26 mouse cellular contexts compared by ENCODE assay signal in genomic region chr5:108053566-108053965, GRCm38 (mm10).
"Had no signal": no experiment of that assay in that cellular context is flagged by ENCODE, and none has a peak within 500 bp of the region (broad histone marks: within the 10 kb centered on the region; RNA-seq: fewer than 3 reads in every experiment).

No protein-coding gene starts in this region.

- H3K4me2 ChIP-seq: heart, embryonic 11.5 days; heart, embryonic 13.5 days; heart, embryonic 15.5 days; hindbrain, embryonic 13.5 days; hindbrain, embryonic 15.5 days; kidney, embryonic 15.5 days; limb, embryonic 13.5 days; limb, embryonic 15.5 days; liver, embryonic 12.5 days had no signal

- H3K9ac ChIP-seq: heart, embryonic 13.5 days; heart, embryonic 15.5 days; hindbrain, embryonic 13.5 days; hindbrain, embryonic 15.5 days; kidney, embryonic 15.5 days; limb, embryonic 13.5 days; limb, embryonic 15.5 days; liver, embryonic 12.5 days; liver, embryonic 14.5 days had no signal

- H3K4me3 ChIP-seq: gastrocnemius, adult 2 months; heart, adult 2 months; heart, embryonic 13.5 days; heart, embryonic 15.5 days; hindbrain, embryonic 13.5 days; hindbrain, embryonic 15.5 days; kidney, embryonic 15.5 days; limb, embryonic 13.5 days; limb, embryonic 15.5 days; liver, embryonic 12.5 days had no signal

- H3K36me3 ChIP-seq: heart, embryonic 13.5 days; heart, embryonic 15.5 days; hindbrain, embryonic 13.5 days; hindbrain, embryonic 15.5 days; kidney, embryonic 15.5 days; limb, embryonic 13.5 days; limb, embryonic 15.5 days; liver, embryonic 12.5 days had no signal

- ATAC-seq: hindbrain, postnatal 0 days; liver, embryonic 12.5 days had no signal

- DNase-seq: gastrocnemius, adult 2 months; gastrocnemius, postnatal 10 days; gastrocnemius, postnatal 25 days; heart, adult 2 months; heart, postnatal 14 days; heart, postnatal 36 days; kidney, adult 11 months; kidney, adult 2 months; kidney, adult 9 months; kidney, postnatal 14 days; kidney, postnatal 36 days; layer of hippocampus, adult 9-11 months; layer of hippocampus, postnatal 36 days; left cerebral cortex, postnatal 4 days had no signal

- H3K9me3 ChIP-seq: heart, embryonic 13.5 days; heart, embryonic 15.5 days; hindbrain, embryonic 13.5 days; hindbrain, embryonic 15.5 days; kidney, embryonic 15.5 days; limb, embryonic 13.5 days; limb, embryonic 15.5 days; liver, embryonic 12.5 days had no signal

- H3K27ac ChIP-seq: gastrocnemius, adult 2 months; heart, adult 2 months; heart, embryonic 13.5 days; heart, embryonic 15.5 days; hindbrain, embryonic 13.5 days; hindbrain, embryonic 15.5 days; hindbrain, postnatal 0 days; kidney, embryonic 15.5 days; kidney, postnatal 0 days; limb, embryonic 13.5 days; limb, embryonic 15.5 days; liver, embryonic 12.5 days; liver, embryonic 14.5 days had no signal

- H3K27me3 ChIP-seq: heart, embryonic 13.5 days; heart, embryonic 15.5 days; hindbrain, embryonic 13.5 days; hindbrain, embryonic 15.5 days; kidney, embryonic 15.5 days; limb, embryonic 13.5 days; limb, embryonic 15.5 days; liver, embryonic 12.5 days had no signal

- H3K4me1 ChIP-seq: heart, embryonic 13.5 days; heart, embryonic 15.5 days; hindbrain, embryonic 13.5 days; hindbrain, embryonic 15.5 days; kidney, embryonic 15.5 days; limb, embryonic 13.5 days; limb, embryonic 15.5 days; liver, embryonic 12.5 days had no signal
